Mouse (Mus musculus) right cerebral cortex, adult 2 months (tissue): Measurements from ENCODE around the gene Son.
A peak's percentile ranks its signal among the peaks of the same experiment; 100 is the strongest.

ENCODE experiments used
- DNase-seq, 2 experiments: peaks; one replicate each; pipeline ENCODE4 v3.0.0; 2021 to 2022; ENCODE audit warnings: low spot score in 2 of 2

The Son gene

GRCm38 (mm10) chr16:91688023-91688618, 40.8 kb downstream of the Son start:
- no peak for DNase-seq

- peak; percentile 88 to 90 for DNase-seq
These were observed 41.5 kb downstream of the Son start, which contains the start of gene Donson for GRCm38 (mm10) chr16:91688619-91689334. Gene Donson (minus strand): TSS chr16:91688770.

GRCm38 (mm10) chr16:91689791-91690190, 42.5 kb downstream of the Son start:
- DNase-seq = no peak

GRCm38 (mm10) chr16:91694455-91695084, 47.3 kb downstream of the Son start:
- peak; percentile 75 to 76 for DNase-seq

GRCm38 (mm10) chr16:91695108-91695755, 47.9 kb downstream of the Son start:
- no peak for DNase-seq

- no peak for DNase-seq
These were observed 51.7 kb downstream of the Son start for GRCm38 (mm10) chr16:91698995-91699394.

GRCm38 (mm10) chr16:91701908-91702307, 54.6 kb downstream of the Son start:
- no peak for DNase-seq

- DNase-seq = no peak
These were observed 55.5 kb downstream of the Son start for GRCm38 (mm10) chr16:91702771-91703188.

GRCm38 (mm10) chr16:91704603-91705340, 57.5 kb downstream of the Son start:
- DNase-seq = peak in 1 of 2 experiments; percentile 33

- DNase-seq = no peak
These were observed 62.9 kb downstream of the Son start for GRCm38 (mm10) chr16:91710241-91710640.

GRCm38 (mm10) chr16:91716927-91717349, 69.6 kb downstream of the Son start:
- DNase-seq = no peak

- DNase-seq = no peak
These were observed 70.1 kb downstream of the Son start for GRCm38 (mm10) chr16:91717399-91717798.

GRCm38 (mm10) chr16:91724247-91724646, 76.9 kb downstream of the Son start:
- DNase-seq = peak; percentile 44 to 62

GRCm38 (mm10) chr16:91727433-91727832, 80.1 kb downstream of the Son start:
- DNase-seq = no peak

- peak; percentile 99 for DNase-seq
These were observed 81.1 kb downstream of the Son start, which contains the start of gene Cryzl1 for GRCm38 (mm10) chr16:91728123-91729065. Gene Cryzl1 (minus strand): TSS chr16:91728975.
